Comparison of ENCODE assay signal across 10 mouse cellular contexts in genomic region chr8:76067721-76068120, GRCm38 (mm10).
DNase-seq lines count a peak whose midpoint lies in the region; ATAC-seq and TF ChIP-seq lines count a peak whose summit lies in the region.
"Had no signal": no experiment of that assay in that cellular context is flagged by ENCODE, and none has a peak within 500 bp of the region (broad histone marks: within the 10 kb centered on the region; RNA-seq: fewer than 3 reads in every experiment).

No protein-coding gene starts in this region.

- peak; percentile 75 for DNase-seq in forebrain, embryonic 14.5 days (ENCODE audit: low spot score)
- DNase-seq in forebrain, embryonic 11.5 days (ENCODE audit: low spot score), result no peak
- DNase-seq in liver, adult 2 months (ENCODE audit: extremely low read depth, low read depth, low spot score), result peak; percentile 41
- DNase-seq in WW6 (ENCODE audit: low read depth, low spot score), result peak; percentile 5
- peak; percentile 47 for DNase-seq in limb, embryonic 14.5 days (ENCODE audit: low spot score)
- no peak for DNase-seq in urinary bladder, postnatal 25 days (ENCODE audit: low spot score)

- no peak for TF ChIP-seq CTCF in liver, adult 2 months (IDR thresholded peaks at IDR 0.05; ENCODE audit: low read depth, low read length)

- H3K27me3 ChIP-seq in forebrain, embryonic 14.5 days (replicated peaks; ENCODE audit: control insufficient read depth, insufficient read depth, low read length), result peaks cover 11% of the 10 kb centered on the region; the same call in 1 of the 2 replicates
- H3K27me3 ChIP-seq in forebrain, embryonic 11.5 days (ENCODE audit: control insufficient read depth, insufficient read depth, low read length), result peaks cover 4% of the 10 kb centered on the region; the same call in 1 of the 2 replicates
- no peaks in the 10 kb centered on the region for H3K27me3 ChIP-seq in liver, adult 2 months (ENCODE audit: control insufficient read depth, insufficient read depth, low read length)
- no peaks in the 10 kb centered on the region for H3K27me3 ChIP-seq in liver, embryonic 12.5 days (replicated peaks)
- H3K27me3 ChIP-seq in limb, embryonic 14.5 days (ENCODE audit: control insufficient read depth, insufficient read depth, low read length), result no peaks in the 10 kb centered on the region
- H3K27me3 ChIP-seq: hindbrain, embryonic 15.5 days; neural tube, embryonic 12.5 days had no signal

- WGBS in forebrain, embryonic 14.5 days, result 12% methylated on average over 2 of the region's 2 CpGs
- 10% methylated on average over 2 of the region's 2 CpGs for WGBS in forebrain, embryonic 11.5 days
- WGBS in liver, adult 2 months, result 9% methylated on average over 2 of the region's 2 CpGs
- WGBS in liver, embryonic 12.5 days (ENCODE audit: insufficient replicate concordance), result 11% methylated on average over 2 of the region's 2 CpGs
- WGBS in limb, embryonic 14.5 days, result 13% methylated on average over 2 of the region's 2 CpGs

- no peak overlapping the region for H3K9ac ChIP-seq in forebrain, embryonic 14.5 days (ENCODE audit: low read length)
- no peak overlapping the region for H3K9ac ChIP-seq in forebrain, embryonic 11.5 days (ENCODE audit: low read length)
- no peak overlapping the region for H3K9ac ChIP-seq in liver, adult 2 months (ENCODE audit: low read depth, low read length)
- no peak overlapping the region for H3K9ac ChIP-seq in liver, embryonic 12.5 days
- H3K9ac ChIP-seq in limb, embryonic 14.5 days (ENCODE audit: low read depth, low read length, severe bottlenecking), result no peak overlapping the region
- H3K9ac ChIP-seq: hindbrain, embryonic 15.5 days; neural tube, embryonic 12.5 days had no signal

- no peaks in the 10 kb centered on the region for H3K9me3 ChIP-seq in forebrain, embryonic 14.5 days (replicated peaks; ENCODE audit: control insufficient read depth, low read length)
- no peaks in the 10 kb centered on the region for H3K9me3 ChIP-seq in forebrain, embryonic 11.5 days (ENCODE audit: control insufficient read depth, low read length)
- no peaks in the 10 kb centered on the region for H3K9me3 ChIP-seq in liver, embryonic 12.5 days (replicated peaks)
- H3K9me3 ChIP-seq in limb, embryonic 14.5 days (ENCODE audit: control insufficient read depth, low read length), result no peaks in the 10 kb centered on the region
- H3K9me3 ChIP-seq: hindbrain, embryonic 15.5 days; neural tube, embryonic 12.5 days had no signal

- no peaks in the 10 kb centered on the region for H3K36me3 ChIP-seq in forebrain, embryonic 14.5 days (ENCODE audit: control insufficient read depth, insufficient read depth, low read length)
- H3K36me3 ChIP-seq in forebrain, embryonic 11.5 days (ENCODE audit: control insufficient read depth, insufficient read depth, low read length), result no peaks in the 10 kb centered on the region
- no peaks in the 10 kb centered on the region for H3K36me3 ChIP-seq in liver, adult 2 months (ENCODE audit: control insufficient read depth, insufficient read depth, low read length)
- H3K36me3 ChIP-seq in liver, embryonic 12.5 days, result no peaks in the 10 kb centered on the region
- H3K36me3 ChIP-seq in limb, embryonic 14.5 days (ENCODE audit: control insufficient read depth, insufficient read depth, low read length), result no peaks in the 10 kb centered on the region
- H3K36me3 ChIP-seq: hindbrain, embryonic 15.5 days; neural tube, embryonic 12.5 days had no signal

- H3K4me1 ChIP-seq in forebrain, embryonic 14.5 days (ENCODE audit: control insufficient read depth, insufficient read depth, low read length), result no peaks in the 10 kb centered on the region
- H3K4me1 ChIP-seq in forebrain, embryonic 11.5 days (replicated peaks; ENCODE audit: control insufficient read depth, insufficient read depth, low read length), result no peaks in the 10 kb centered on the region
- no peaks in the 10 kb centered on the region for H3K4me1 ChIP-seq in liver, adult 2 months (ENCODE audit: control insufficient read depth, insufficient read depth, low read length)
- H3K4me1 ChIP-seq in liver, embryonic 12.5 days, result no peaks in the 10 kb centered on the region
- no peaks in the 10 kb centered on the region for H3K4me1 ChIP-seq in limb, embryonic 14.5 days (ENCODE audit: control insufficient read depth, insufficient read depth, low read length)
- H3K4me1 ChIP-seq: hindbrain, embryonic 15.5 days; neural tube, embryonic 12.5 days had no signal

- H3K4me2 ChIP-seq in forebrain, embryonic 14.5 days (ENCODE audit: low read length), result no peak overlapping the region
- no peak overlapping the region for H3K4me2 ChIP-seq in forebrain, embryonic 11.5 days (ENCODE audit: low read depth, low read length, severe bottlenecking)
- no peak overlapping the region for H3K4me2 ChIP-seq in liver, embryonic 12.5 days
- H3K4me2 ChIP-seq in limb, embryonic 14.5 days (replicated peaks; ENCODE audit: low read depth, low read length, severe bottlenecking), result no peak overlapping the region
- H3K4me2 ChIP-seq: hindbrain, embryonic 15.5 days; neural tube, embryonic 12.5 days had no signal

- TF ChIP-seq POLR2A in liver, adult 2 months (IDR thresholded peaks at IDR 0.05; ENCODE audit: extremely low read depth, insufficient read depth, low read length), result no peak
- TF ChIP-seq POLR2A in limb, embryonic 14.5 days (IDR thresholded peaks at IDR 0.05; ENCODE audit: borderline replicate concordance, extremely low read depth, insufficient read depth, insufficient read length), result no peak

- H3K79me2 ChIP-seq in liver, adult 2 months (ENCODE audit: control insufficient read depth, insufficient read depth, low read length), result no peaks in the 10 kb centered on the region

- H3K27ac ChIP-seq in forebrain, embryonic 14.5 days (ENCODE audit: low read depth, low read length), result no peak overlapping the region
- H3K27ac ChIP-seq in forebrain, embryonic 11.5 days (ENCODE audit: low read depth, low read length), result no peak overlapping the region
- no peak overlapping the region for H3K27ac ChIP-seq in liver, adult 2 months (replicated peaks; ENCODE audit: insufficient read depth, low read depth, low read length)
- H3K27ac ChIP-seq in liver, embryonic 12.5 days, result no peak overlapping the region
- no peak overlapping the region for H3K27ac ChIP-seq in limb, embryonic 14.5 days (replicated peaks; ENCODE audit: low read depth, low read length)
- H3K27ac ChIP-seq: hindbrain, embryonic 15.5 days; neural tube, embryonic 12.5 days had no signal

- ATAC-seq in forebrain, embryonic 14.5 days, result no peak
- no peak for ATAC-seq in forebrain, embryonic 11.5 days (replicated peaks; ENCODE audit: low FRiP score)
- ATAC-seq in liver, embryonic 12.5 days, result no peak
- ATAC-seq in limb, embryonic 14.5 days (ENCODE audit: low FRiP score, low read depth), result no peak
- no peak for ATAC-seq in monocyte, adult 5-6 weeks (replicated peaks; ENCODE audit: insufficient number of reproducible peaks, low FRiP score, low TSS enrichment, poor library complexity, severe bottlenecking)

- H3K4me3 ChIP-seq in forebrain, embryonic 14.5 days (ENCODE audit: low read depth, low read length), result no peak overlapping the region
- H3K4me3 ChIP-seq in forebrain, embryonic 11.5 days (ENCODE audit: low read depth, low read length), result no peak overlapping the region
- no peak overlapping the region for H3K4me3 ChIP-seq in liver, adult 2 months (ENCODE audit: insufficient read depth, low read depth, low read length)
- no peak overlapping the region for H3K4me3 ChIP-seq in liver, embryonic 12.5 days
- no peak overlapping the region for H3K4me3 ChIP-seq in limb, embryonic 14.5 days (replicated peaks; ENCODE audit: low read length)
- H3K4me3 ChIP-seq: hindbrain, embryonic 15.5 days; neural tube, embryonic 12.5 days had no signal

Comparison
In these comparisons a context has a peak if more than half of its experiments do, and no peak if none do; other contexts are left out.
1. DNase-seq: peak in forebrain, embryonic 14.5 days (single experiment), liver, adult 2 months (single experiment), WW6 (single experiment) and limb, embryonic 14.5 days (single experiment); none in forebrain, embryonic 11.5 days (single experiment) and urinary bladder, postnatal 25 days (single experiment).